Mouse (Mus musculus) brown adipose tissue, adult 24 weeks (tissue): Measurements from ENCODE around the gene Olfr287. TPM values are rescaled to one million over a fixed set of nuclear protein-coding genes. Genes with fewer than 3 reads are reported as not detected.

Source experiments
- H3K27ac ChIP-seq: fragments of 200-500 bp; replicated peaks from 2 replicates; pipeline ENCODE4 v1.5.1; 2012; ENCODE audit warnings: low read depth, mild to moderate bottlenecking, low read length
- H3K4me1 ChIP-seq: fragments of 200-500 bp; 2 replicates; pipeline ENCODE4 v1.6.1; 2012; ENCODE audit warnings: low read length, mixed read lengths; ENCODE audit not compliant: control insufficient read depth, insufficient read depth, insufficient read length
- H3K4me3 ChIP-seq: fragments of 200-500 bp; 2 replicates; pipeline ENCODE4 v1.5.1; 2012; ENCODE audit warnings: low read depth, mild to moderate bottlenecking, low read length, moderate library complexity; ENCODE audit not compliant: insufficient read depth
- polyA plus RNA-seq: library from polyadenylated mRNA; stranded (reverse); fragments of >200 nt; gene quantifications from 2 replicates; pipeline ENCODE4 v1.2.4, GENCODE M21; 2012; ENCODE audit not compliant: missing spikeins, insufficient read depth, insufficient read length

Gene Olfr287
- polyA plus RNA-seq, 1 experiment = not detected

DNA sequence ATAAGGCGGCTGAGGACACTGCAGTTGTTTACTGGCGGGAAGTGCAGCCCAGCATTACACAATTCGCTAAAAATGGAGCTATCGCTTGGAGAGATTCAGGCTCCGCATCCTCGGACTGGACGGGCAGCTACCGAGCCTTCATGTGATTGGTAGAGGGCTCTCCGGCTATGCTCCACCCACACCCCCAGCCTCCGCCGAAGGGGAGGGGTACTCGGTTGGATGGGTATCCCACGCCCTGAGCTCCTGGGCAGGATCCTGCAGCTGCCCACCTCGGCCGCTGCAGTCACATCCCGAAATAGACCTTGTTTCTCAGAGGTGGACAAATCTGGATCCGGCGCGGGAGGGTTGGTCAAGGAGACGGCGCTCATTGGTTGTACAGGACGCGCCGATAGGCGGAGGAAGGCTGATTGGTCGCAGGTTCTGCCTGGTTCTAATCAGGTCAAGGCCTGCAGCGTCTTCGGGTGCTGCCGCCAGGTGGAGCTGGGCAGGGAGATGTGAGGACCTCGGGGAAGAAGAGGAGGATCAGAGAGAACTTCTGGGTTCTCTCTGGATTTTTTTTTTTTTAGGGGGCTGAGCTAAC lies 39.6 kb downstream of the Olfr287 start:
- Histone ChIP-seq H3K27ac (peak overlapping the region; percentile 65), H3K4me1 (no peaks in the 10 kb centered on the region), H3K4me3 (peak overlapping the region; percentile 62)

DNA sequence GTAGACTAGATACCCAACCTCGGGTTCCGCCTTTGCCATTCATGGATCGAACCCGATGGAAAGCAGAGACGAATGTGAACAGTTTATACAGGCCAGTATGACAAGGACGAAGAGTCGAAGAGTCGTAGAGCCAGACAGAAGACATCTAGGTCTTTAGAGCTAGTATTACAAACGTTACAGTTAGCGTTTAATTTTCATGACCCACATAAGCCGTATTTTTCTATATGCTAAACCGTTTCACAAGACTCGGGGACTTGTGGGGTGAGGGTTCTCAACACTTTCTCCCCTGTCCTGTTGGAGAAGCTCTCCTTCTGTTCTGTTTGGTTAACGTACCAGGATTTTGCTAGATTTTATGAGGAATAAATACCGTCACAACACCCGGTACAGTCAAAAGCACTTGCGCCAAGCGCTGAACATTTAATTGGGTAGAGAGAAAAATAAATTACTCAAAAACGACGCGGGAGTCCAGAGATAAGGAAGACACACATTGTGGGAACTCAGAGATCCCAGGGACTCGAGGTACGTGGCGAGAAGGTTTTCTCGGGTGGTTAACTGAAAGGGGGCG lies 40.2 kb downstream of the Olfr287 start:
- H3K4me3 ChIP-seq = peak overlapping the region; percentile 62
- H3K4me1 ChIP-seq = no peaks in the 10 kb centered on the region
- H3K27ac ChIP-seq = peak overlapping the region; percentile 65

GRCm38 (mm10) chr15:98177320-98177719 lies 43.5 kb downstream of the Olfr287 start:
- Histone ChIP-seq H3K27ac (no peak overlapping the region), H3K4me3 (no peak overlapping the region), H3K4me1 (no peaks in the 10 kb centered on the region)

- Histone ChIP-seq H3K4me1 (no peaks in the 10 kb centered on the region), H3K4me3 (no peak overlapping the region), H3K27ac (no peak overlapping the region)
Measured at GRCm38 (mm10) chr15:98173821-98174220, 47.0 kb downstream of the Olfr287 start.

DNA sequence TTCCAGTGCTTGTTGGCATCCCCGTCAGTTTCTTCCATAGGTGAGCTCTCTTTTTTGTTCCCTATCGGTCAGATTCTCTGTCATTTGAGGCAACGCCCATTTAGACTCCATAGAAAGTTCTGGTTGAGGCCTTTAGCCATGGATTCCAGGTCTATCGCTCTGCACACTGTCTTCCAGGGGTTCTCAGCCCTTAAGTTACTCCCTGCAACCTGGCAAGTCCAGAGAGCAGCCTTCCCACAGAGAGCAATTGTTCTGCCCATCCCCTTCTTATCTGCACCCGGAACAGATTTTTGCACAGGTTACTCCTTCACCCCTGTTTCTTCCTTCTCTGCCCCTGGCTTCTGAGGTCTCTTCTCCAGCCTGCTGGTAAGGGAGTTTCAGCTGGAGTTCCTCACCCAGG lies 48.7 kb downstream of the Olfr287 start:
- Histone ChIP-seq H3K27ac (no peak overlapping the region), H3K4me3 (no peak overlapping the region), H3K4me1 (no peaks in the 10 kb centered on the region)

DNA sequence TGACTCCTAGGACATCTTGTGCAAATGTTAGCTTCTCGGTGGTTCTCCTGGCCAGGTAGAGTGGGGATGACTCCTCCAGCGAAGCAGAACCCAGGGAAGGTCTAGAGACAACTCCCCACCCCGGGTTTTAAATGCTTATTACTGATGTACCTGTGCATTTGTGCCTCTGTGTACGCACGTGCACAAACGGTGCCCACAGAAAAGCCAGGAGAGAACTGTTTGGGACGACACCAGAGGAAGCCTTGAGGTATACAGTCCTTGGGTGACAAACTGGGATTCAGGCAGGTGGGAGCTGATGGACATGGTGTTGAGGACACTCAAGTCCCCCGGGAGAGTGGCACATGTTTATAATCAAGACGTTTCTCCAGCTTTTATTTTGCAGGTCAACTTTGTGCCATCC lies 49.9 kb downstream of the Olfr287 start:
- Histone ChIP-seq H3K27ac (no peak overlapping the region), H3K4me3 (no peak overlapping the region), H3K4me1 (no peaks in the 10 kb centered on the region)

DNA sequence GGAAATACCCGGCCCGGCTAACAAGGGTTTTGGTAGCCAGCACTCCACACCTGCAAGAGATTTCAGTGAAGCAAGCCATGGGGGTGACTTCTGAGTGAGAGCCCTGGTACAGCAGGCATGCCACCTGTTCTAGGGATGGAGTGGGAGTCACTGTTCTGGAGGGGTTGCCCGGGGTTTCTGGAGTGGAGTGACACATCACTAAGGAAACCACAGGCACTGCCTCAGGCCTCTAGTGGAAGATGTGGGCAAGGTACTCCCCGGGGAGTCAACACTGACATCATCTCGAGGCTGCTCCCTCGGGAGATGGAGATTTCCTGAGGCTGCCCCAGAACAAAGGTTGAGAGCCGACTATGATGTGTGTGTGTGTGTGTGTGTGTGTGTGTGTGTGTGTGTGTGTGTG lies 50.5 kb downstream of the Olfr287 start:
- Histone ChIP-seq H3K4me3 (no peak overlapping the region), H3K27ac (no peak overlapping the region), H3K4me1 (no peaks in the 10 kb centered on the region)

GRCm38 (mm10) chr15:98168622-98169004 lies 52.2 kb downstream of the Olfr287 start:
- no peak overlapping the region for H3K27ac ChIP-seq
- no peaks in the 10 kb centered on the region for H3K4me1 ChIP-seq
- H3K4me3 ChIP-seq = no peak overlapping the region

GRCm38 (mm10) chr15:98167645-98168621 lies 52.9 kb downstream of the Olfr287 start:
- no peak overlapping the region for H3K27ac ChIP-seq
- peak overlapping the region; percentile 24 for H3K4me3 ChIP-seq
- no peaks in the 10 kb centered on the region for H3K4me1 ChIP-seq

DNA sequence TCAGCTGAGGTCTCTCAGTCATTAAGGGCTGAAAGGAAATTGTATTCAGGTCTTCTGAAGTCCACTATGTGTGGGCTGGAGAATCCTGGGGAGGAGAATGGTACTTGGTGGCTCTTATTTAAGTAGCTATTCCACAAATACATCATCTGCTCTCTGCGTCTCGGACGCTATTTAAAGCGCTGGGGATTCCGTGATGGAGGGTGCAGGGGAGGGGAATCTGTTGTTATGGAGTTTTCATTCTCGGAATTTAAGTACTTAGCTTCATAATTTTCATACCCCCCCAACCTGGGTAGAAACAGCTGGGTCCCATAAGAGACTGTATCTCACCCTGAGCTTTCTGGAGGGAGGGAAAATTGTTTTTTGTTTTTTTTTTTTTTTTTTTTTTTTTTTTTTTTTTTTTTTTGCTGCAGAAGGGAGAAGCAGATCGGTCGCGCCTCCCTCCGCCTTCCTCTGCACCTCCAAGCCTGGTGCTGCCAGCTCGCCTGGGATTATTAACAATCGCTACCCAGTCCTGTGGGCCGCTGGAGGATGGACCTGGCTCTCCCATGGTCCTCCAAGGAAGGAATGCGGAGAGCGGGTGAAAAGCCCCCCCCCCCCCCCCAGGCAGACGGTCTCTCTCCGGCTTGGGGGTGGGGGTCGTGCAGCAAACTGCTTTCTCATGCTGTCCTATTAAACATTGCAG lies 53.8 kb downstream of the Olfr287 start, which contains the start of gene Ccdc184:
Ccdc184 (plus strand) TSS at position 196 of the 682 bp plus-strand sequence.
- H3K4me3 ChIP-seq = peak within 1 kb of the TSS; percentile 24
- H3K27ac ChIP-seq = no peak within 1 kb of the TSS

GRCm38 (mm10) chr15:98165525-98165924 lies 55.3 kb downstream of the Olfr287 start, which contains the start of gene Asb8:
Gene Asb8 (minus strand): TSS chr15:98165625.
- H3K27ac ChIP-seq = no peak within 1 kb of the TSS
- no peaks in the 10 kb centered on the region for H3K4me1 ChIP-seq
- no peak within 1 kb of the TSS for H3K4me3 ChIP-seq

More for the DNA sequence above, 53.8 kb downstream of the Olfr287 start, which contains the start of gene Ccdc184:
- no peaks in the 10 kb centered on the region for H3K4me1 ChIP-seq

GRCm38 (mm10) chr15:98162561-98162960 lies 58.3 kb downstream of the Olfr287 start:
- H3K4me1 ChIP-seq = no peaks in the 10 kb centered on the region
- H3K27ac ChIP-seq = no peak overlapping the region
- no peak overlapping the region for H3K4me3 ChIP-seq

- H3K27ac ChIP-seq = no peak overlapping the region
- no peaks in the 10 kb centered on the region for H3K4me1 ChIP-seq
- no peak overlapping the region for H3K4me3 ChIP-seq
Measured at GRCm38 (mm10) chr15:98161026-98161805, 59.6 kb downstream of the Olfr287 start.

DNA sequence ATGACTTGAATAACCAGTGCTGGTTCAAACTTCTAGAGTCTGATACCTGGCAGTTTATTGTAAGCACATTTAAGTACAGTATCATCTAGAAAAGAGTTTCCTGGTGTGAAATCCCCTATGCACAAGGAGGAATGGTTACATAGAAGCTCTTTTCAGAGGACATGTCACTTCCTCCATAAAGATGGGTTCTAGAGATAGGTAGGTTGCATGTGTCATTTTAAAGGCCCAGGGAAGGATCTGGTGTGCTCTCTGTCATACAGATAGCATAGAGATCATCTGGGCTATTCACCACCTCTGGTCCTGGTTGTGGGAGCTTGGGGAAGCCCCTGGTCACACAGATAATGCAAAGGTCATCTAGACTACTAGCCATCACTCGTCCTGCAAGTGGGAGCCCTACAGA lies 63.6 kb downstream of the Olfr287 start:
- H3K27ac ChIP-seq = no peak overlapping the region
- H3K4me3 ChIP-seq = no peak overlapping the region
- H3K4me1 ChIP-seq = no peaks in the 10 kb centered on the region
